Mouse (Mus musculus): ENCODE measurements around the gene Hoxb6. TPM values are rescaled to one million over a fixed set of nuclear protein-coding genes. Genes with fewer than 3 reads are reported as not detected.

Gene Hoxb6
- polyA plus RNA-seq, 1 experiment from 2014 or later, result 1.9 TPM

DNA sequence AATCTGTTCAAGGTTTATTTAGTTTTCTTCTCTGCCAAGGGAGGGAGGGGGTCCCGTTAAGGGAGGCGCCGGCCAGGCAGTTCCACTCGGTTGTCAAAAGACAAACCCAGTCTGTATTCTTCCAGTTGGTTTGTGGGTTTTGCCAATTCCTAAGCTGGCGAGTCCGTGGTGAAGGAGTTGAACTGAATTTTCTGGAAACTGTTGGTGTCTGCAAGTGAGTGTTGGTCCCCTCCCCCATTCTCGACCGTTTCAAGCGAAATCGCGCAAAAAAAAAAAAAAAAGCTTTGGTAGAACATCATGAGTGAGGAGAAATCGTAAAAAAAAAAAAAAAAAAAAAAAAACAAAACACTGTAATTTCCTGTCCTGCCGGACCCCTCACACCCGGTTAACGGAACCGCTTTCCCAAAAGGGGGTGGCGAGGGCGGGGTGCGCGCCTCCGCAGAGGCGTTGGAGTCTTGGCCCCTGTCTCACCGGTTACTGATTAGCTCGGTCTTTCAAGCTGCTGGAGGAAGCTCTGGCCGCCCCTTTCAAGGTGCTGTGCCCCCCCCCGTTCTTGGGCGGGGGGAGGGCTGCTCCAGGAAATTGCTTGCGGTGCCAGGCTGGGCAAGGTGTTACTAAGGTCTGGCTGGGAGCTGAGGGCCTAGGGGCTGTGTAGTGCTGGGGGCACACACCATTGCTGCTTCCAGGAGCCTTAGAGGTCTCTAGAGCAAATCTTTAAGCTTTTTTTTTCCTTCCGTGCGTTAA is 3.0 kb downstream of the Hoxb6 start:
- no peak for ATAC-seq (replicated peaks; ENCODE audit: low FRiP score)
- Histone ChIP-seq H3K27ac (ENCODE audit: low read depth, low read length) (no peak overlapping the region), H3K36me3 (ENCODE audit: control insufficient read depth, insufficient read depth, low read length) (no peaks in the 10 kb centered on the region), H3K9ac (ENCODE audit: low read depth, low read length) (no peak overlapping the region), H3K9me3 (ENCODE audit: control insufficient read depth, low read length) (no peaks in the 10 kb centered on the region), H3K4me1 (replicated peaks; ENCODE audit: control insufficient read depth, insufficient read depth, low read length) (0 out of 2 replicates have a peak, but pooled peaks cover 7% of the 10 kb centered on the region), H3K27me3 (replicated peaks; ENCODE audit: control insufficient read depth, insufficient read depth, low read length) (peaks cover 100% of the 10 kb centered on the region), H3K4me2 (peak overlapping the region; percentile 39), H3K4me3 (ENCODE audit: low read depth, low read length) (peak overlapping the region; percentile 23; the same call in 1 of the 2 replicates)
- WGBS, result under 1% methylated on average over 30 of the region's 30 CpGs
- DNase-seq (ENCODE audit: low spot score), result no peak

DNA sequence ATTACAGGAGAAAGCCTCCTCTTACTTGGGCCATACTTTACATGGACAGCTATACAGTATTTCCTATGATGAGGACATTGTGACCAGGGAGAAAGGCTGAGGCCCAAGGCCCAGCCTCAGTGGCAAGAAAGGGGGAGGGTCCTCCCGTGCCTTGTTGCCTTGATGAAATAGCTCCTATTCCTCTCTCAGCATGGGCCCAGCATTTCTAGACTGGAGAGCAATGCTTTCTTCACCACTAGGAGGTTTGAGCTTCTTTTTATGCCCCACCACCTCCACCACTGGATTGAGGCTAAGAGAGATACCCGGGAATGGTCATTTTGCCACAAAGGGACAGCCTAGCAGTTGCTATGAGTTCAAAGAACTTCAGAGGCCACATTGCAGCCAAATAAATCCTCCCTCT is 4.7 kb downstream of the Hoxb6 start:
- H3K27ac ChIP-seq (ENCODE audit: low read depth, low read length), result no peak overlapping the region
- 19% methylated on average over 2 of the region's 2 CpGs for WGBS
- 0 out of 2 replicates have a peak, but pooled peaks cover 9% of the 10 kb centered on the region for H3K4me1 ChIP-seq (replicated peaks; ENCODE audit: control insufficient read depth, insufficient read depth, low read length)
- ATAC-seq (replicated peaks; ENCODE audit: low FRiP score) (no peak), DNase-seq (ENCODE audit: low spot score) (no peak)
- H3K9ac ChIP-seq (ENCODE audit: low read depth, low read length), result no peak overlapping the region
- H3K4me2 ChIP-seq, result no peak overlapping the region
- H3K9me3 ChIP-seq (ENCODE audit: control insufficient read depth, low read length), result no peaks in the 10 kb centered on the region
- H3K4me3 ChIP-seq (ENCODE audit: low read depth, low read length), result no peak overlapping the region
- H3K36me3 ChIP-seq (ENCODE audit: control insufficient read depth, insufficient read depth, low read length), result no peaks in the 10 kb centered on the region
- H3K27me3 ChIP-seq (replicated peaks; ENCODE audit: control insufficient read depth, insufficient read depth, low read length), result peaks cover 100% of the 10 kb centered on the region

DNA sequence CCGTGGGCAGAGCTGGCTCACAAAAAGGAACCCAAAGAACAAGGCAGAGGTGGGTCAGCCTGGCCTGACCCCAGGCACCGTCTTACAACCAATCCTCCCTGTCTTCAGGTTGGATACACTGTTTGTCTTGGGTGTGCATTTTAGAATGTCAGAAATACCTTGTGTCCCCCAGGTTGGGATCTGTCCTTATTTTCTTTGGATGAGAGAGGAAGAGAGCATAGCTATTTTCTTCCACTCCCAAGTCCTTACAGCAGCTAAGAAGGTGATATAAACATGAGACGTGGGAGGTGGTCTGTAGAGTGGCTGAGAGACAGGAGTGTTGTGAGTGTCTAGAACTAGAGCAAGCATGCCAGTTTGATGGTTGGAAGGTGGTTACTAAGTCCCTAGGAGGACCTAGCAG is 5.2 kb downstream of the Hoxb6 start:
- H3K4me3 ChIP-seq (ENCODE audit: low read depth, low read length), result no peak overlapping the region
- 0 out of 2 replicates have a peak, but pooled peaks cover 9% of the 10 kb centered on the region for H3K4me1 ChIP-seq (replicated peaks; ENCODE audit: control insufficient read depth, insufficient read depth, low read length)
- no peak overlapping the region for H3K27ac ChIP-seq (ENCODE audit: low read depth, low read length)

GRCm38 (mm10) chr11:96297968-96298635 is 5.8 kb downstream of the Hoxb6 start:
- DNase-seq (ENCODE audit: low spot score), result no peak
- Histone ChIP-seq H3K9me3 (ENCODE audit: control insufficient read depth, low read length) (no peaks in the 10 kb centered on the region), H3K4me2 (no peak overlapping the region), H3K27me3 (replicated peaks; ENCODE audit: control insufficient read depth, insufficient read depth, low read length) (peaks cover 100% of the 10 kb centered on the region), H3K36me3 (ENCODE audit: control insufficient read depth, insufficient read depth, low read length) (no peaks in the 10 kb centered on the region), H3K27ac (ENCODE audit: low read depth, low read length) (no peak overlapping the region), H3K4me3 (ENCODE audit: low read depth, low read length) (no peak overlapping the region), H3K9ac (ENCODE audit: low read depth, low read length) (no peak overlapping the region), H3K4me1 (replicated peaks; ENCODE audit: control insufficient read depth, insufficient read depth, low read length) (0 out of 2 replicates have a peak, but pooled peaks cover 9% of the 10 kb centered on the region)
- 12% methylated on average over 11 of the region's 11 CpGs for WGBS
- ATAC-seq (replicated peaks; ENCODE audit: low FRiP score), result no peak

More for the DNA sequence above, 5.2 kb downstream of the Hoxb6 start:
- Histone ChIP-seq H3K9ac (ENCODE audit: low read depth, low read length) (no peak overlapping the region), H3K4me2 (no peak overlapping the region), H3K9me3 (ENCODE audit: control insufficient read depth, low read length) (no peaks in the 10 kb centered on the region), H3K36me3 (ENCODE audit: control insufficient read depth, insufficient read depth, low read length) (no peaks in the 10 kb centered on the region), H3K27me3 (replicated peaks; ENCODE audit: control insufficient read depth, insufficient read depth, low read length) (peaks cover 100% of the 10 kb centered on the region)
- DNase-seq (ENCODE audit: low spot score), result no peak
- 24% methylated on average over 3 of the region's 3 CpGs for WGBS
- ATAC-seq (replicated peaks; ENCODE audit: low FRiP score), result no peak

DNA sequence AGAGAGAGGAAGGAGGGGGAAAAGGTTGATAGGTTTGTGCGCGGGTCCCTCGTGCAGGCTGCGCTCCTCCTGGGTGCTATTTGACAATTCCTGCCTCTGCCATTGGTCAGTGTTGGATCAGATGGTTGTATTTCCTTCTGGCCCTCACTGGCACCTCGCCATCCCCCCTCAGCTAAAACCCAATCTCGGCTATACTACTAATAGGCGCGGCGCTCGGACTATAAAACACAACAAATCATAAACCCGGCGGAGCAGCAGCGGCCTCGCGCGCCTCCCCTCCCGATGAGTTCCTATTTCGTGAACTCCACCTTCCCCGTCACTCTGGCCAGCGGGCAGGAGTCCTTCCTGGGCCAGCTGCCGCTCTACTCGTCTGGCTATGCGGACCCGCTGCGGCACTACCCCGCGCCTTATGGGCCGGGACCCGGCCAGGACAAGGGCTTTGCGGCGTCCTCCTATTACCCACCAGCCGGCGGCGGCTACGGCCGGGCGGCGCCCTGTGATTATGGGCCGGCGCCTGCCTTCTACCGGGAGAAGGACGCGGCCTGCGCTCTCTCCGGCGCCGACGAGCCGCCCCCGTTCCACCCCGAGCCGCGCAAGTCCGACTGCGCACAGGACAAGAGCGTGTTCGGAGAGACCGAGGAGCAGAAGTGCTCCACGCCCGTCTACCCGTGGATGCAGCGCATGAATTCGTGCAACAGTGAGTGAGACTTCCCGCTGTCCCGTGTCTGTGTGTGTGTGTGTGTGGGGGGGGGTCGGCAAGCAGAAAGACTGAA is 6.8 kb downstream of the Hoxb6 start:
- no peak overlapping the region for H3K9ac ChIP-seq (ENCODE audit: low read depth, low read length)

DNA sequence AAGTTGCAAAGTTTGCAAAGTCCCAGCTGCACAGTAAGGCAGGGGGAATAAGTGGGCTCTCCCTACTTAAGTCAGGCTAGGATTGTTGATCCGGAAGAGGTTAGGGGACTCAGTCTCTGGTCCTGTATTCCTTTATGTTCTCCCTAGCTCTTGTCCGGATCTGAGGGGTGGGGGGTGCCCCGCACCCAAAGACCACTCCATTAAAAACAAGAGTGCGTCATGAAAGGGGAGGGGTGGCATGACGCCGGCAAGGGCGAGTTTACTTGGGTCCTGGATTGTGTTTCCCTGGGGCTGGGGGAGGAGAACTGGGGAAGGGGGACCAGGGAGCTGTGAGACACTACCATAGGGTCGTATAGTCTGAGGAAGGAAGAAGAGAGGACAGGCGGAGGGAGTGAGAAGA is 7.5 kb downstream of the Hoxb6 start:
- ATAC-seq (replicated peaks; ENCODE audit: low FRiP score) (no peak), DNase-seq (ENCODE audit: low spot score) (no peak)
- Histone ChIP-seq H3K9me3 (ENCODE audit: control insufficient read depth, low read length) (no peaks in the 10 kb centered on the region), H3K4me2 (peak overlapping the region; percentile 61), H3K27ac (ENCODE audit: low read depth, low read length) (no peak overlapping the region), H3K9ac (ENCODE audit: low read depth, low read length) (no peak overlapping the region), H3K4me1 (replicated peaks; ENCODE audit: control insufficient read depth, insufficient read depth, low read length) (0 out of 2 replicates have a peak, but pooled peaks cover 9% of the 10 kb centered on the region), H3K27me3 (replicated peaks; ENCODE audit: control insufficient read depth, insufficient read depth, low read length) (peaks cover 100% of the 10 kb centered on the region), H3K4me3 (ENCODE audit: low read depth, low read length) (peak overlapping the region; percentile 44; the same call in 1 of the 2 replicates), H3K36me3 (ENCODE audit: control insufficient read depth, insufficient read depth, low read length) (no peaks in the 10 kb centered on the region)
- 3% methylated on average over 9 of the region's 9 CpGs for WGBS

More for the DNA sequence above, 6.8 kb downstream of the Hoxb6 start:
- Histone ChIP-seq H3K27me3 (replicated peaks; ENCODE audit: control insufficient read depth, insufficient read depth, low read length) (peaks cover 100% of the 10 kb centered on the region), H3K4me2 (peak overlapping the region; percentile 61), H3K36me3 (ENCODE audit: control insufficient read depth, insufficient read depth, low read length) (no peaks in the 10 kb centered on the region), H3K27ac (ENCODE audit: low read depth, low read length) (no peak overlapping the region; the same call in 1 of the 2 replicates), H3K4me3 (ENCODE audit: low read depth, low read length) (peak overlapping the region; percentile 44), H3K4me1 (replicated peaks; ENCODE audit: control insufficient read depth, insufficient read depth, low read length) (0 out of 2 replicates have a peak, but pooled peaks cover 9% of the 10 kb centered on the region), H3K9me3 (ENCODE audit: control insufficient read depth, low read length) (no peaks in the 10 kb centered on the region)
- under 1% methylated on average over 61 of the region's 66 CpGs for WGBS
- no peak for ATAC-seq (replicated peaks; ENCODE audit: low FRiP score)
- DNase-seq (ENCODE audit: low spot score), result no peak

DNA sequence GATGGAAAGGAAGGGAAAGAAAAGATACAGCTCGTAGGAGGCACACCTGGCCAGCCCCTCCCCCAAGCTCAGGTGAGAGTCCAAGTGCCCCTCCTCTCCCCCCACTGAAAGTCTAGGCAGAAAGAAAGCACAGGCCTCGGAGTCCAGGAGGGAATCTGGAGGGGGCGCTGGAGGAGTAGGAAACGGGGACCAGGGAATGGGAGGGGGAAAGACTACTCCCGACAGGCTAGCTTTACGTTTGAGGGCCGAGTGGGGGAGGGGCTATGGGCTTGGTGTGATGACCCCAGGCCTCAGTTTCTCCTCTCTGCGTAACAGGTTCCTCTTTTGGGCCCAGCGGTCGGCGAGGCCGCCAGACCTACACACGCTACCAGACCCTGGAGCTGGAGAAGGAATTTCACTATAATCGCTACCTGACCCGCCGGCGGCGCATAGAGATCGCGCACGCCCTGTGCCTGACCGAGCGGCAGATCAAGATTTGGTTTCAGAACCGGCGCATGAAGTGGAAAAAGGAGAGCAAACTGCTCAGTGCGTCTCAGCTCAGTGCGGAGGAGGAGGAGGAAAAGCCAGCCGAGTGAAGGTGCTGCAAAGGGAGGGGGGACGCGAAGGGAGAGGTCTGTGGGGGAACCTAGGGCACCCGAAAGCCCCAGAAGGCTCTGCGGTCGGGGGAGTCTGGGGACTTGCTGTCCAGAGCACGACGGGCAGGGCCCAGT is 8.2 kb downstream of the Hoxb6 start:
- H3K36me3 ChIP-seq (ENCODE audit: control insufficient read depth, insufficient read depth, low read length), result no peaks in the 10 kb centered on the region
- peak overlapping the region; percentile 23 for H3K4me2 ChIP-seq
- no peaks in the 10 kb centered on the region for H3K9me3 ChIP-seq (ENCODE audit: control insufficient read depth, low read length)
- peaks cover 100% of the 10 kb centered on the region for H3K27me3 ChIP-seq (replicated peaks; ENCODE audit: control insufficient read depth, insufficient read depth, low read length)
- 0 out of 2 replicates have a peak, but pooled peaks cover 7% of the 10 kb centered on the region for H3K4me1 ChIP-seq (replicated peaks; ENCODE audit: control insufficient read depth, insufficient read depth, low read length)
- 3% methylated on average over 34 of the region's 35 CpGs for WGBS
- DNase-seq (ENCODE audit: low spot score) (no peak), ATAC-seq (replicated peaks; ENCODE audit: low FRiP score) (no peak)
- peak overlapping the region; percentile 25; the same call in 1 of the 2 replicates for H3K4me3 ChIP-seq (ENCODE audit: low read depth, low read length)
- no peak overlapping the region for H3K9ac ChIP-seq (ENCODE audit: low read depth, low read length)
- no peak overlapping the region for H3K27ac ChIP-seq (ENCODE audit: low read depth, low read length)

GRCm38 (mm10) chr11:96301064-96301431 is 8.8 kb downstream of the Hoxb6 start:
- Histone ChIP-seq H3K4me3 (ENCODE audit: low read depth, low read length) (peak overlapping the region; percentile 25; the same call in 1 of the 2 replicates), H3K9ac (ENCODE audit: low read depth, low read length) (no peak overlapping the region), H3K27me3 (replicated peaks; ENCODE audit: control insufficient read depth, insufficient read depth, low read length) (peaks cover 100% of the 10 kb centered on the region), H3K4me2 (peak overlapping the region; percentile 23), H3K27ac (ENCODE audit: low read depth, low read length) (no peak overlapping the region), H3K4me1 (replicated peaks; ENCODE audit: control insufficient read depth, insufficient read depth, low read length) (0 out of 2 replicates have a peak, but pooled peaks cover 6% of the 10 kb centered on the region), H3K9me3 (ENCODE audit: control insufficient read depth, low read length) (no peaks in the 10 kb centered on the region), H3K36me3 (ENCODE audit: control insufficient read depth, insufficient read depth, low read length) (no peaks in the 10 kb centered on the region)
- 23% methylated on average over 10 of the region's 10 CpGs for WGBS
- ATAC-seq (replicated peaks; ENCODE audit: low FRiP score) (no peak), DNase-seq (ENCODE audit: low spot score) (no peak)

Data from liver, embryonic 11.5 days (tissue).